Mouse (Mus musculus) lung, postnatal 0 days (tissue): ENCODE results near the gene Ppy.

Experiments
- CTCF ChIP-seq: IDR thresholded peaks from 2 replicates; pipeline ENCODE4 v1.5.1; 2016; ENCODE audit warnings: antibody characterized with exemption, mild to moderate bottlenecking
- EP300 ChIP-seq: IDR thresholded peaks from 2 replicates; pipeline ENCODE4 v1.6.1; 2016; ENCODE audit warnings: antibody characterized with exemption, mild to moderate bottlenecking, control low read depth

DNA sequence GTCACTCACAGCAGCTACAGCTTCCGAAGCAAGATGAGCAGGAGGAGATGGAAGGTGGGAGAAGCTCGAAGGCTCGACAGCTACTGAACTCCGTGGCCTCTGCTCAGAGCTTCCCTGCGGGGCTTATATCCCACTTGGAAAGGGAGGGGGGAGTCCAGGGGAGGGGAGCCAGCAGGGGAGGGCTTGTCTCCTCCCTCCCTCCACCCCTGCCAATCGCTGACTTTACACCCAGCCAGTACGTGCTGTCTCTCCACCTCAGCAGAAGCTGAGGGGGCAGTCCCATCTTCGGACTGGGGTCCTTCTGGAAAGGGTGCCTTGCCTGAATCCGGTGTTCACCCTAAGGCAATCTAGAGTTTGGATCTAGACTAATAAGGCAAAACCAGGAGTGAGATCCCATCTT lies 6.6 kb upstream of the Ppy start, which contains the start of gene Pyy:
- no peak for TF ChIP-seq CTCF
- TF ChIP-seq EP300, result no peak
